Mouse (Mus musculus): ENCODE measurements around the gene Med13l.
A peak's percentile ranks its signal among the peaks of the same experiment; 100 is the strongest.

Med13l gene

DNA sequence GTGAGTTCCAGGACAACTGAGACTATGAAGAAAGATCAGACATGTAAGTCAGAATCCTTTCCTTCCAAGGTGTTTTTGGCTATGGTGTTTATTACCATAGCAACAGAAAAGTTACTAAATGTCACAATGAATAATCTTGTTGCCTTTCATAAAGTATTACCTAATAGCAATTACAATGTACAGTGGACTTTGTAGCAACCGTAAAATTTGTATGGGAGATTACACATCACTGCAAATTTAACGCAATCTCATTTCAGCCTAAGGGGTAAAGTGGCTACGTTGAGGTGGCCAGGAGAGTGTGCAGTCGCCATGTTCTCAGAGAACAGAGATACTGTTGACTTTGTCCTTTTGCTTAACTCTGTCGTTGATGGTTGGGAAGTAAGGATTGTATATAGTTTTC is 61.9 kb downstream of the Med13l start:
- no peak for DNase-seq (ENCODE audit: extremely low read depth, insufficient read length, low spot score)

DNA sequence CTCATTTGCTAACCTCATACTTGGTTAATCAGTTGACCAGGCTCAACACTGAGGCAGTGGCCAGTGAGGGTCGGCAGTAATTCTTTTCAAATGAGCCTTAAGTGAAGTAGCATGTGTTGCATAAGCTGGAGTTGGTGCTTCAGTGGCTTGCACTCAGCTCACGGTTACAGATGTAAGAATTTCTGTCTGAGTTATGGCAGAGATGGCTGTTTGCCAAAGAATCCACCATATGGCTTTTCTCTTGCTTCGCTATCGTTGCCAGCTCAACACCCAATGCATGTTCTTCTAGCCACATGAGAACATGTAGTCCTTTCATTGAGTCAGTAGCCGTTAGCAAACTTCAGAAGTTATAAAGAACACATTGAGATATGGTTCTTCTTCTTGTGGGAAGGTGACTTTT is 63.3 kb downstream of the Med13l start:
- DNase-seq (ENCODE audit: extremely low read depth, insufficient read length, low spot score) = no peak

DNA sequence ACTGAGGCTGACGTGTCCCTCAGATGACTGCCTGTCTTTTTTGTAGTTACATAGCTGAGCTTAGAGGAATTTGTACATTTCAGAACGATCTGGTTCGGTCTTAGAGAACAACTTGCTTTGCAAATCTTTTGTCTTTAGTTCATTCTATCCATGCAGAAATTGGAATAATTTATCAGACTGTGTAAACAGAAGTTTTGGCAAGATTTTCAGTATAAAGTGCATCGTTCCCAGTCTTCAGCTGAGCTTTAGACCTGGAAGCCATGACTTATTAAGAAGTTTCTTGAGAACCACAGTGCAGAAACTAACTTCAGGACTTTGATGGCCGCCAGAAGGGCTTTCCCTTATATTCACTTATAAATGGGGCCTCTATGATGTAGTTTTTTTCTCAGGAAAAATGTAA is 67.2 kb downstream of the Med13l start:
- no peak for DNase-seq (ENCODE audit: extremely low read depth, insufficient read length, low spot score)

DNA sequence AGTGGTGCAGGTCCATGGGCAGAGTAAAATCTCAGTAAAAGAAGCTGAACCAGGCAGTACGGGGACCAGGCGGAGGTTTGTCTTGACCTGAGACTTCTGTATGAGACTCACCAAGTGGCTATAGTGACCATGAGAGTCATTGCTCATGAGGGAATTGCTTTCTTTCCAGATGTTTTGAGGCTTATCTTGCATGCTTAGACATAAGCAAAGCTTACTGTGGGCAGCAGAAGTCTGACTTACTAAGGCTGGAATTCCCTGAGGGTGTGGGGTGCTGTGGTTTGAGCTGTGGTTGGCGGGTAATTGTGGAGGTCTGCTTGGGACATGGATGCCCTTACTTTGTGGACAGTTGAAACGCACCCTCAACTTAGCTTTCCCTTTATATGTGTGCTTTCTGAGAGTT is 67.7 kb downstream of the Med13l start:
- peak; percentile 42 for DNase-seq (ENCODE audit: extremely low read depth, insufficient read length, low spot score)

DNA sequence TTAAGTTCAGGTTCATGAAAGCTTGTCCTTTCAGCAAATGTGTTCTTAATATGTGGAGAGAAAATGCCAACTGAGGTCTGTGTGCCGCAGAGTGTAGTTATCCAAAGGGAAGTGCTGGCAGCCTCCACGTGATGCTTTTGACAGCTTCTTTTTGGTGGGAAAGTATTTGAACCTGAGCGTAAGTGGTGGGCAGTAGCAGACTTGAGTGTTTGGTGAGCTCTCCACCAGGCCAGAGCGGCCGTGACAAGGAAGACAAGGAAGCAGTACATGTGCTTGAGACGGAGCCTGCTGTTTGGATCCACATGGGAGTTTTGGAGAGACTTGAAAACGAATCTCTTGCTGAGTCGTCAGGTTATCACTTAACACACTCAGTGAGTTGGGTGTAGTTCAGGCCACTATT is 71.9 kb downstream of the Med13l start:
- DNase-seq (ENCODE audit: extremely low read depth, insufficient read length, low spot score) = no peak

DNA sequence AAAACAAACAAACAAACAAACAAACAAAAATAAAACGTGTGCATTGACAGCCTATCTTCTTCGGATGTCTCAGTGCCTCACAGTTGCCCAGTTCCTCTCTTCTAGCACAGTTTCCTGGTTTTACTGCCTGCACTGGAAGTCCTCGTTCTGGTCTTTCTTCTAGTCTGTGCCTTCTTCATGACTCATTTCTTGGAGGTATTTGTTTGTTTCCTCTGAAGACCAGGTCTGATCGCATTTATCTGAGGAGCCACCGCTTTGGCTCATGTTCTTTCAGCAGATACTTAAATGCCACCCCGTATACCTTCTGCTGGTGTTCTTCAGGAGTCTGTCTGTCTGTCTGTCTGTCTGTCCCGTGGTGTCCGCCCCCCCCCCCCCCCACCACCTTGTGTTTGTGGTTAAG is 72.6 kb downstream of the Med13l start:
- DNase-seq (ENCODE audit: extremely low read depth, insufficient read length, low spot score) = peak; percentile 54

DNA sequence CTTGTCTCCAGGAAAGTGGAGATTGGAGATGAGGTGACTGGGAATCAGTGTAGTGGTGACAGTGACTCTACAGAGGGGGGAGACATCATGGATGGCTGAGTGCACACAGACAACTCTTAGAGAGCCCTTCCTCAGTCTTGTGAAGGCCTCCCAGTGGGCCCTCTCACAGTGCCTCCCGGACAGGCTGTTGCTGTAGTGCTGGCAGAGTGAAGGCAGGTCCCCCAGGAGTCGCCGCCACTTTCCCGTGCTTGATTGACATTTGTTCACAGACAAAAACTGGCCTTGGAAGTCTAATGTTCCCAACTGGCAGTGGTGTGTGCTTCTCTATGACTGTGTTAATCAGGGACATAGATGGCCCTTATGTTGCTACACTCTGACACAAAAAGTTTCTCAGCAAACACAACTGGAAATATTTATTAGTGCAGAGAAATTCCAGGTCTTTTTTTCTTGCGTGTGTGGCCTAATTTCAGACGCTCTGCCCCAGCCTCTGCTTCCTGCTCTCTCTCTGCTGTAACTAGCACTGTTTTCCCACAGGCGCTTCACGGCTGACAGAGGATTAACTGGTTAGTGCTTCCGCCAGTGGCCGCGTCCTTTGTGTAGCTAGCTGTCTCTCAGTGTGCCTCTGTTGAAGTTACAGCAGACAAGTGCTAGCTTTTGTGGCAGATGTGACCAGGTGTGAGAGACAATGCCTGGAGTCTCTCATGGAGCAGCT is 75.2 kb downstream of the Med13l start:
- no peak for DNase-seq (ENCODE audit: extremely low read depth, insufficient read length, low spot score)

DNA sequence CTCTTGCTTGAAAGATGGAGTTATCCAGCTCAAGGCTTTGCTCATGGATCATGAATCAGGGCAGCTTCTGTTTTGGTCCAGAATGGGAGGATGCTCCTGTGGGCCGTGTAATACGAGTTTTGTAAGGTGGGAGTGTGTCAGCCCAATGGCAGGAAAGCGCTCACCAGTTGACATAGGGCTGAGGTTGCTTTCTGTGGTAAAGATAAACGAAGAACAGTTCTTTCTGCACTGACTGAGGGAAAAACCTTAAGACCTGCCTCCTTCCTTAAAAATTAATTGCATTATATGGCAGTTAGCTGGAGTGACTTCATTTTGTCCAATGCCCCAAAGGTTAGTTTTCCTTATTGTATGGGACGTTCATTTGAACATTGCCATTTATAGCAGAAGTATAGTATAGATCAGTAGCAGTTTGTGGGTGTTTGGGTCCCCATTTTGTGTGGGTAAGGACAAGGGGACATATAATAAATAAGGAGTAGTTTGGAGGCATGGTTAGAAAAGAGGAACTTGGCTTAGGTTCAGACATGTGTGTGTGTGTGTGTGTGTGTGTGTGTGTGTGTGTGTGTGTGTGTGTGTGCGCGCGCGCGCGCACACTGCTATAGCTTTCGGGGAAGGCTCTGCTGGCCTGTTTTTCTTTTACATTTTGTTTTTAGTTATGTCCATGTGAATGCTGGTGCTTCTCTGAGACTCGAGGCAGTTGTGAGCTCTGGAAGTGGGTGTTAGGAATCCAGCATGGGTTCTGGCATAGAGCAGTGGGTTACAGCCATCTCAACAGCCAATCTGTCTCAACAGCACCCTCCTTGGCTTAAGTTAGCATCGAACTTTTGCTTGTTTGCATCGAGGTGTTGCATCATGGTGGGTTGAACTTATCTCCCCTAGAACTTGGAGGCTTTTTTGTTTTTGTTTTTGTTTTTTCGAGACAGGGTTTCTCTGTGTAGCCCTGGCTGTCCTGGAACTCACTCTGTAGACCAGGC is 76.2 kb downstream of the Med13l start:
- no peak for DNase-seq (ENCODE audit: extremely low read depth, insufficient read length, low spot score)

DNA sequence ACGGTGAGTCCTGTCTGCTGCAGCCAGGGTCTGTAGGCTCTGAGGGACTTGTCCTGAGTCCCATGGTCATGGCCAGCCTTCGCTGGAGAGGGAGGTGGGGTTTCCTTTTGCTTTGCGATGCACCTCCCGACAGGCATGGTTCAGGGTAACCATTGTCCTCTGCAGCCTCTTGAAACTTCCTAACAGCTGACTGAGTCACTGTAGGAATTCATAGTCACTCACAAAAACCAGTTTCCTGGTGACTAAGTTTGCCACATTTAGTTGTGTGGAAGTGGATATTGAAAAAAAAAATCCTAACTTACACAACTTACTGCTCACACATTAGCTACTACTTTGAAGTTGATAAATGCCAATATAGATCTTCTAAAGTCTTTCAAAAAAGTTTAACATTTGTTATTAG is 77.5 kb downstream of the Med13l start:
- DNase-seq (ENCODE audit: extremely low read depth, insufficient read length, low spot score) = peak; percentile 40

DNA sequence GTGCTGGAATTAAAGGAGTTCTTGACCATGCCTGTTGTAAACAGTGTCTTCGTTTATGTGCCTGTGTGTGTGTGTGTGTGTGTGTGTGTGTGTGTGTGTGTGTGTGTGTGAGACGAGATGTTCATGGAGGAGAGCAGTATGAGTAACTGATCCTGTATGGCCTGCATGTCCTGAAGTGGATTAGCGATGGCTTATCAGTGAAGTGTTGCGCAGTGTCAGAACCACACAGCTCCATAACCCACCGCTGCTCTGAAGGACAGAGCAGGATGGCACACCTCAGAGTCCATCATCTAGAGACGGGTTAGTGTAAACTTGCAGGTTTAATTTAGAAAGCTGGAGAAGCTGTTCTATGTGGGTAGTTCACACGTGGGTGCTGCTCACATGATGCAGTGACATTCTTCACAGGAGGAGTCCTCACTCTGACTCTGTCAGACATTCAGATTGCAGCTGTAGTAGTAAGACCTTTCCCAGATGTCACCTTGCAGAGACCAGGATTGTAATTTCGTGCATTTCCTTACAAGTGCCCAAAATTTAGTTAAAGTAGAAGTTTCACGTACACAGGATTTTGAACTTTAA is 78.1 kb downstream of the Med13l start:
- no peak for DNase-seq (ENCODE audit: extremely low read depth, insufficient read length, low spot score)

DNA sequence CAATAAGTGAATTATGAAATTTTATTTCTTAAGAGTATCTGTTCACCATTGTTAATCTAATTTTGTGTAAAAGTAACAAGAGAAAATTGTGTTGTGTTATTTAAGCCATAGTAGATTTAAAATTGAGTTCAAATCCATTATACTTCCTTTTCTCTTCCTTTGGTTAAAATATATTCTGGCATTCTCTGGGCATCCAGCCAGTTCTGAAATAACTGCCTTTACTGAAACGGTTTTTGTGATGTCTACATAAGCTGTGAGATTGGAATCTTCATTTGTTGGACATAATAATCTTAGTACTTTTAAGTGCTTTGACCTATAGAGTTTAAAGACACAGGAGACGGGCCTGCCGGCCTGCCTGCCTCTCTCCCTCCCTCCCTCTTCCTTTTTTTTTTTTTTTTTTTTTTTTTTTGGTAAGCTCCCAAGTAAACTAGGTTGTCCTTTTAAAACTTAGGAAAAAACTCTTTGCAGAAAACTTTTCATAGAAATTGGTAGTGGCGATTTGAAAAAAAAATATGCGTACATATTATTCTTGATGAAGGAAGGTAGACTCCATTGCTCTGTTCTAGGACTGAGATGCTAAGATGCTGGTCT is 78.7 kb downstream of the Med13l start:
- no peak for DNase-seq (ENCODE audit: extremely low read depth, insufficient read length, low spot score)

DNA sequence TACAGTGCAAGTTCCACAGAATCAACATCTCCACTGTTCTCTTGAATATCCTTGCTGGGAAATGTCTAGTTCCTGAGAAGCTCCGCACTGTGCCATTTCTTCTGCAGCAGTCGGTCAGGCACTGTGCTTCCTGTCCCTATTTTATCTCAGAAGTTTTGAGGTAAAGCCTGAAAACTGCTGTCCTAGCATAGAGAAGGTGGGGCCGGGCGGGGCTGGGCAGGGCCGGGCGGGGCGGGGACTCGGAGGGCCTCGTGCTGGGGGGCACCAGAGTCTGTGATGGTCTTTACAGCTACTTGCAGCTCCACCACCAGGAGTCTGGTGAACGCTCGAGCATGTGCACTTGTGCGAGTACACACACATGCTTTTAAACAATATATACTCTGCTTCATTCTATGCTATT is 83.6 kb downstream of the Med13l start:
- DNase-seq (ENCODE audit: extremely low read depth, insufficient read length, low spot score) = no peak

DNA sequence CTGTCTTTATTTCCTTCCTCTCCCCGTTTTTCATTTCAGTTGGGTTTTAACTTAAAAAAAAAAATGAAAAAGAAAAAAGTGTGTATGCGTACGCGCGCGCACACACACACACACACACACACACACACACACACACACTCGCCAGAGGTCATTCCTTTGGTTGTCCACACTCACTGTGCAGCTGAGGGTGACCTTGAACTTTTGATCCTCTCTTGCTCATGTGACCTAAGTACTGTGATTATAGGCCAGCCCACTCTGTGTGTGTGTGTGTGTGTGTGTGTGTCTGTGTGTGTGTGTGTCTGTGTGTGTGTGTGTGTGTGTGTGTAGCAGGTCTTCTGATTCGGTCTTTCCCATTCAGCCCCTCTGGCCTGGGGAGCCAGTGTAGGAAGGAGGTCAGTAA is 84.0 kb downstream of the Med13l start:
- DNase-seq (ENCODE audit: extremely low read depth, insufficient read length, low spot score) = no peak

DNA sequence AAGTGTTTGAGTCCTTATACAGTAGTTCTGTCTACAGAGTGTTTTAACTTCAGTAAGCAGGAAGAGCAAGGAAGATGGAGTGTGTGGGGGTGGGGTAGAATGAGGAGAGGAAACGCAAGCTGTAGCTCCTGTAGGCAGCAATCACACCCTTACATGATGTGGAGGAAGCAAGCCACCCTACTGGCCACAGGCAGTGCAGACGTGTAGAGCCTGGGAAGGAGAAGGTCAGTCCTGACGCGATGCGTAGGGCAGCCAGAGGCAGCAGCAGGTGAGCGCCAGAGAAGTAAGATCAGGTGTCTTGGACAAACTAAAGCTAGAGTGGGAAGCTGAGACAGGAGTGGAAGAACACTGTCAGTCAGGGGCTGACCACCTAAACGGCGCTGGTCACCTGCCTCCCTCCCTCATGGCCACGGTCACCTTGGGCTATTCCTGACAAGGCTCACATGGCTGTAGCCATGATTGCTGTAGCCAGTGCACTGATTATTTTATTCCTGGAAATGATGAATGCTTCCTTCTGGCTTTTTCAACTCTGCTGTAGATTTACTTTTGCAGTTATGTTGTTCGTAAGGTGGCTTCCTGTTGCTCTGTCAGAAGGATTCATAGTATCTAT is 84.8 kb downstream of the Med13l start:
- DNase-seq (ENCODE audit: extremely low read depth, insufficient read length, low spot score) = no peak

DNA sequence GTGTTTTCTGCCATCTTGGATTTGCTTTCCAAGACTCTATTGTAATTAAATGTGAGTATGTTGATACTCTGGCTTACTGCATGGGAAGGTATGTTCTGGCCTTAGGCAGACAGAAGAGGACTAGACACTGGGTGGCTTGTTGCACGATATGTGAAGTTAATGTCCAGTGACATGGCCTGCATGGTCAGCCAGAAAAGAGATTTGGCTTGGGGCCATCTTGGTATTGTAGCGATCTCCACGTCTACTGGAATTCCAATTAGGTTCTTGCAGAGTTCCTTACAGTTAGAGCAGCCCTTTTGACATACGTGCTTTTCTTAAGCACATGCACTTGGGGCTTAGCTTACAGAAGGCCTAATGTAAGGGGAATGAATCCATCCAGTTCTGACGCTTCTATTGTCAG is 86.4 kb downstream of the Med13l start:
- DNase-seq (ENCODE audit: extremely low read depth, insufficient read length, low spot score) = no peak

DNA sequence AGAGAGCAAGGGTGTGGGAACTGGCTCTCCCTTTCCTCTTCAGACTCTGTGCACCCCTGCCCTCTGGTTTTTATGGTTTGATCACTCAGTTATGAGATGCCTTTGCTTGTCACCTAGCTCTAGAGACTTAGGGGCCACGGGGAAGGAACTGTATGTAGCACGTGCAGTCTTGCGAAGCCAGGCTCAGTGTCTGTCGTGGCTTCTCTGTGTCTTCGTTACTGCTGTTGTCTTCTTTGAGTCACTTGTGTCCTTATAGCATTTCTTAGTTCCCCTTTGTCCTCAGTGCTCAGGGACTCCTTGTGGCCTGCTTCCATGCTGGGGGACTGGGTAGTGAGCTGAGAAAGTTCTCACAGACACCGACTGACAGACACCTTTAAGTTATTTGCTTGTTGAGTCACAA is 86.9 kb downstream of the Med13l start:
- DNase-seq (ENCODE audit: extremely low read depth, insufficient read length, low spot score) = no peak

DNA sequence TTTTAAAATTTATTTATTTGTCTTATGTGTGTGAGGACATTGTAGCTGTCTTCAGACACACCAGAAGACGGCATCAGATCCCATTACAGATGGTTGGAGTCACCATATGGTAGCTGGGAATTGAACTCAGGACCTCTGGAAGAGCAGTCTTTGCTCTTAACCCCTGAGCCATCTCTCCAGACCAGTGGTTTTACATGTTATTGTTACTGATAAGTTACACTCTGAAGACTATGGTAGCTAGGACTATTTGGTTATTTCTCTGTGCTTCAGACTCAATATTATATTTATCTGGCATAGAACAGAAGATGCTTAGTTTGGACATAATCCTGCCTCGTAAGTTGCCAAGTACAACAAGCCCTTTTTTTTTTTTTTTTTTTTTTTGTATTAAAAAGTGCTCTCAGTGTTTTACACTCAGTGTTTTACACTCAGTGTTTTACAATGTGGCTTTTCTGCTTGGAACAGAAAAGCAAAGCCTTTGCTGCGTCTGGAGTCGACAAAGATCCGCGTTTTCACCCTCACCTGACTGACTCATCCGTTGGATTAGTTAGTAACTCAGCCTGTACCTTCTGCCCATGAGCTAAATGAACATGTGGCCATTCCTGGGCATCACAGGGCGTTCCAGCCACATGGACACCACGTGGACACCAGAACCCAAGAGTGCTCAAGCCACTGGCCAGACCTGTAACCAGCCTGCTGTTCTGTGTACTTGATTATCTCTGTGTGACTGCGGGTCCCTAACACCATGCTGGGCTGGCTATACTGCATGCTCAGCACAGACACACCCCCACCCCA is 88.9 kb downstream of the Med13l start:
- DNase-seq (ENCODE audit: extremely low read depth, insufficient read length, low spot score) = no peak

DNA sequence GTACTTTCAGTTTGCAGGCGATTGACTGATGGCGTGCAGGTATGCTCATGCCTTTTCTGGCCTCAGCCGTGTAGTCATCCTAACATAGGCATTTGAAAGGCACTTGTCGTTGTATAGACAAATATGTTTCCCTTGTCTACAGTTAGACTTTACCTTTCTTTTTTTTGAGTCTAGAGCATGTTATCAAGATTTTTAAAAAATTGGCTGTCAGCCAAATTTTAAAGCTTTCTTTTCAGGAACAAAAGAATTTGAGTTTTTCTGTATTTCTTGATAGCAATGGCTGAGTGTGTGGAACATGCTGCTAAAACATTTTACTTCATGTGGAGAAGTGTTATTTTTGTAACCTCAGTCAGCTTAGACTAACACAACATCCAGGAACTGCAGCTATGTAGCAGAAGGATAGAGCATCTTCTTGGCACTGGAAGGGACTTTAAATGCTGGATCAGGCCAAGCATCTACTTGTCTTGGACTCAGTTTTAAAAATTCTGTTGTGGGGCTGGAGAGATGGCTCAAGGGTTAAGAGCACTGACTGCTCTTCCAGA is 89.6 kb downstream of the Med13l start:
- DNase-seq (ENCODE audit: extremely low read depth, insufficient read length, low spot score) = no peak

DNA sequence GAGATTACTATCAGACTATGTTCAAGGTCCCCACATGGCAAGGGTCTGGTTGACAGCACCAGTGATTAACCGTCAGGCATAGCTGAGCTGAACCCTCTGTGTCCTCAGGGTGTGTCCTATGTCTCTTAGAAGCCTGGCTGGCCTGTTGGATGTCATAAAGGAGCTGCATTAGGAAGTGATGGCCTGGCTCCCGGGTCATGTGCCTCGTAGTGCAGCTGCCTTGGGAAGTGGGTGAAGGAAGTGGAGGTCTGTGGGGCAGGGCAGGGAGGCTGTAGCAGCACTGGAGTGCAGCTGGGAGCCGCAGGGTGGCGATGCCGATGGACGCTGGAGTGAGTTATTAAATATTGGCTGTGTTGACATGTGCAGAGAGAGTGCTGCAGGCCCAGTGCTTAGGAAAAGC is 90.3 kb downstream of the Med13l start:
- no peak for DNase-seq (ENCODE audit: extremely low read depth, insufficient read length, low spot score)

DNA sequence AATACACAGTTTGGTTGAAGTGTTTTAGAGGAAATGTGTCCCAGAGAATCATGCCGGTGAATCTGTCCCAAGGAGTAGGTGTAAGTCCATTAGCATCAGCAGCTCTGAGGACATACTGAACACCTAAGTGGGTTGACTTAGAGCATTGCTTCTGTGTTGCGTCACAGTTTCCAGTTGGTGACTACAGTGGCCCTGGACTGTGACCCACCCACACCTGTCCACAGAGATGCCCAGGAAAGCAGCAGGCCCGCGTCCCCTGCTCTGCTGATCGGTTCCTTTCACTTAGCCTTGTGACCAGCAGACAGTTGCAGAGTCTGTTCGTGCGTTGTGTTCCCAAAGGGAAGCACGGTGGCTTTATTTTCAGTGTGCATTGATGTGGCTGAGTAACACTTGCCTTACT is 92.1 kb downstream of the Med13l start:
- DNase-seq (ENCODE audit: extremely low read depth, insufficient read length, low spot score) = no peak

Measured in 3134 (cell line).